Mouse (Mus musculus) hindbrain, postnatal 0 days (tissue): Measurements from ENCODE around the gene 4933402D24Rik. TPM values are rescaled to one million over a fixed set of nuclear protein-coding genes. Genes with fewer than 3 reads are reported as not detected.

Experiments
- ATAC-seq: fragments of 200-750 bp; cut with Nextera tagmentation; 2 replicates; pipeline ENCODE4 v1.8.0; 2017; ENCODE audit warnings: mild to moderate bottlenecking, moderate TSS enrichment, moderate library complexity
- DNase-seq: peaks from one replicate; pipeline ENCODE4 v3.0.0-alpha.2; 2015; ENCODE audit warnings: low spot score
- H3K27ac ChIP-seq: fragments of 300-500 bp; sonication (generic); 2 replicates; pipeline ENCODE4 v1.5.1; 2014; ENCODE audit warnings: mild to moderate bottlenecking
- H3K27me3 ChIP-seq: fragments of 300-500 bp; sonication (generic); 2 replicates; pipeline ENCODE4 v1.6.1; 2014; ENCODE audit warnings: low read length, mixed read lengths; ENCODE audit not compliant: insufficient read depth
- H3K36me3 ChIP-seq: fragments of 300-500 bp; sonication (generic); 2 replicates; pipeline ENCODE4 v1.6.1; 2014; ENCODE audit warnings: low read length, mixed read lengths; ENCODE audit not compliant: insufficient read depth
- H3K4me1 ChIP-seq: fragments of 300-500 bp; sonication (generic); 2 replicates; pipeline ENCODE4 v1.6.1; 2014; ENCODE audit warnings: antibody characterized with exemption, low read length, mixed read lengths; ENCODE audit not compliant: insufficient read depth
- H3K4me2 ChIP-seq: fragments of 300-500 bp; sonication (generic); 2 replicates; pipeline ENCODE4 v1.6.1; 2014; ENCODE audit warnings: low read depth, mild to moderate bottlenecking, low read length, moderate library complexity, mixed read lengths
- H3K4me3 ChIP-seq: fragments of 300-500 bp; sonication (generic); 2 replicates; pipeline ENCODE4 v1.5.1; 2014; ENCODE audit warnings: low read length
- H3K9ac ChIP-seq: fragments of 300-500 bp; sonication (generic); replicated peaks from 2 replicates; pipeline ENCODE4 v1.6.1; 2014; ENCODE audit warnings: mild to moderate bottlenecking, low read length, moderate library complexity, mixed read lengths
- H3K9me3 ChIP-seq: fragments of 300-500 bp; sonication (generic); 2 replicates; pipeline ENCODE4 v1.6.1; 2016; ENCODE audit warnings: low read length, mixed read lengths
- CTCF ChIP-seq: IDR thresholded peaks from 2 replicates; pipeline ENCODE4 v1.5.1; 2016; ENCODE audit warnings: antibody characterized with exemption, control low read depth, low read depth
- WGBS: fragments of 180-500 bp; shearing (Covaris S2); extraction: QIAGEN DNeasy Blood & Tissue Kit; methylation state at CpG from one replicate; pipeline ENCODE4 v1.1.7; 2014; 5-methylcytosine and 5-hydroxymethylcytosine counted together
- polyA plus RNA-seq: library from polyadenylated mRNA; unstranded; fragments of >200 nt; fragmentation: Nextera tagmentation; extraction: Ambion mirVana; gene quantifications from 2 replicates; pipeline ENCODE4 v1.2.1, GENCODE M21; 2015
- total RNA-seq: library from RNA; depleted of rRNA; stranded (reverse); fragments of >200 nt; gene quantifications from 2 replicates; pipeline ENCODE4 v1.2.3, GENCODE M21; 2014; rRNA removed

4933402D24Rik gene
- total RNA-seq (not detected in 2 replicates), polyA plus RNA-seq (0.23 and 0.50 TPM in 2 replicates)

DNA sequence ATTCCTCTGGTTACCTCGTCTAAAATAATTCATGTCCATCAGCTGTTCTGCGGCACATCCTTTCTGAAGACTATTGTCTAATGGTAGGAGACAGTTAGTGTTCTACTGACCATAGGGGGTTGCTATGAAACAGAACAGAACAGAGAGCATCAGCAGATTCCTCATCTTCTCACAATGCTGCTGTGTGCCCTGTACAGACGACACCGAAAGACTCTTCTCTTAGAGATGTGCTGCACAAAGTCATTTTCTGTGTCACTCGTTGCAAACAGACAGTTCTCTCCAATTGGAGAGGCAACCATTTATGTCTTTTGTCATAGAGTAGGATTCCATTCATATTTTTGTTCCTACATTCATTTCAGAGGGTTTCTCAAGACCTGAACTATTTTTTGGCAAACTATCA is at the start of gene 4933402D24Rik:
Gene 4933402D24Rik (minus strand): TSS at position 101 of the 400 bp plus-strand sequence.
- Histone ChIP-seq H3K27ac (no peak within 1 kb of the TSS), H3K4me3 (no peak within 1 kb of the TSS), H3K9ac (no peak within 1 kb of the TSS), H3K27me3 (no peaks in the 10 kb centered on the region), H3K36me3 (no peaks in the 10 kb centered on the region), H3K4me1 (peaks cover 6% of the 10 kb centered on the region; the same call in 1 of the 2 replicates), H3K9me3 (no peaks in the 10 kb centered on the region), H3K4me2 (no peak within 1 kb of the TSS)
- WGBS = 42% methylated on average over 5 of the region's 5 CpGs
- no peak for ATAC-seq
- no peak for DNase-seq
- no peak for TF ChIP-seq CTCF

DNA sequence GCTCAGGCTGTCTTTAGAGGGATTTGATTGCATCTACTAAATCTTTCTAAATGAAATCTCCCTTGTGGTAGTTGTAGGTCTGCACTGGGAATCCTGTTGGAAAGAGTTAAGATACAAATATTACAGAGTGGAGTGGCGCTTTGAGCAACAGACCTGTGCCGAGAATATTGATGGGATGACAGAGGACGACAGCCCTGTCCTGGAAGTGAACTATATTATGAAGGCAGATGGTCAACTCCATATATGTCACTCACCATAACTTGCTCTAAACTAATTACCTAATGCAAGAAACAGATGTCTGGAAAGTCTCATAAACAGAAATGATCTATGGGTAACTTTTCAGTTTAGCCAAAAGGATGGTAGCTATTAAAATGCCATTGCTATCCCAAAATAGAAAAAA is 39.5 kb upstream of the 4933402D24Rik start:
- H3K27ac ChIP-seq = no peak overlapping the region
- no peak for TF ChIP-seq CTCF
- H3K27me3 ChIP-seq = no peaks in the 10 kb centered on the region
- WGBS = 69% methylated on average over 3 of the region's 3 CpGs
- H3K4me2 ChIP-seq = no peak overlapping the region
- H3K4me3 ChIP-seq = no peak overlapping the region
- DNase-seq (no peak), ATAC-seq (no peak)
- no peaks in the 10 kb centered on the region for H3K9me3 ChIP-seq
- no peak overlapping the region for H3K9ac ChIP-seq
- H3K36me3 ChIP-seq = no peaks in the 10 kb centered on the region
- no peaks in the 10 kb centered on the region for H3K4me1 ChIP-seq

DNA sequence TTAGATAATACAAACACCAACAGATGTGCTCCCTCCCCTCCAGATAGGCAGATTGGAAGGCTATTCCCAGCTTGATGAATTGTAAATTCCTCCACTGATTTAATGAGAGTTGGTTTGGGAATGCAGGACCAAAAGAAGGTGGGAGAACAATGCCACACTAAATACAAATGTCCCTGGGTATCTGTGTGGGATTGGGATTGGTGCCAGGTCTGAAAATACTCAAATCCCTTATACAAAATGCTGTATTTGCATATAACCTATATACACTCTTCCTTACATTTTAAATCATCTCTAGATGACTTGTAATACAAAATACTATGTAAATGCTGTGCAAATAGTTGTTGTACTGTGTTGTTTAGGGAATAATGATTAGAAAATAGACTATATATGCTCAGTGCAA is 36.0 kb upstream of the 4933402D24Rik start:
- ATAC-seq (no peak), DNase-seq (no peak)
- H3K36me3 ChIP-seq = no peaks in the 10 kb centered on the region
- no peak for TF ChIP-seq CTCF
- H3K27ac ChIP-seq = no peak overlapping the region
- H3K4me2 ChIP-seq = no peak overlapping the region
- no peaks in the 10 kb centered on the region for H3K4me1 ChIP-seq
- H3K9me3 ChIP-seq = no peaks in the 10 kb centered on the region
- H3K27me3 ChIP-seq = no peaks in the 10 kb centered on the region
- H3K4me3 ChIP-seq = no peak overlapping the region
- H3K9ac ChIP-seq = no peak overlapping the region

DNA sequence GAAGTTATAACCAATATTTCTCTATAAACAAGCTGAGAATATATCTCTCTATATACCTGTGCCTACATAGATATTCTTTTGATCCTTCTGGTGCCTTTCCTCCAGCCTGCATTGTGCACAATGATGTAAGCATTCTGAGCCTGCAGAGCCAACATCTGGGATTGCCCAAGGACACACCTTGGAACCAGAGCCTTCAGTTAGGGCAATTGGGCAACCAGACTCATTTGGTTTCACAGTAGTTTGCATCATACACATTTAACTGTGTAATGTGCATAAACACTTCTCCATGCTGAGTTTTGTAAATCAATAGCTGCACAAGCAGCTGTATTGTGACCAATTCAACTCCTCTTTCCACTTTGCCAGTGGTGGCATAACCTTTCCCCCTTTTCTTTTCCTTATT is 25.3 kb upstream of the 4933402D24Rik start:
- DNase-seq (no peak), ATAC-seq (no peak)
- Histone ChIP-seq H3K27me3 (no peaks in the 10 kb centered on the region), H3K4me1 (no peaks in the 10 kb centered on the region), H3K27ac (no peak overlapping the region), H3K4me2 (no peak overlapping the region), H3K9me3 (no peaks in the 10 kb centered on the region), H3K4me3 (no peak overlapping the region), H3K36me3 (no peaks in the 10 kb centered on the region), H3K9ac (no peak overlapping the region)
- TF ChIP-seq CTCF = no peak

DNA sequence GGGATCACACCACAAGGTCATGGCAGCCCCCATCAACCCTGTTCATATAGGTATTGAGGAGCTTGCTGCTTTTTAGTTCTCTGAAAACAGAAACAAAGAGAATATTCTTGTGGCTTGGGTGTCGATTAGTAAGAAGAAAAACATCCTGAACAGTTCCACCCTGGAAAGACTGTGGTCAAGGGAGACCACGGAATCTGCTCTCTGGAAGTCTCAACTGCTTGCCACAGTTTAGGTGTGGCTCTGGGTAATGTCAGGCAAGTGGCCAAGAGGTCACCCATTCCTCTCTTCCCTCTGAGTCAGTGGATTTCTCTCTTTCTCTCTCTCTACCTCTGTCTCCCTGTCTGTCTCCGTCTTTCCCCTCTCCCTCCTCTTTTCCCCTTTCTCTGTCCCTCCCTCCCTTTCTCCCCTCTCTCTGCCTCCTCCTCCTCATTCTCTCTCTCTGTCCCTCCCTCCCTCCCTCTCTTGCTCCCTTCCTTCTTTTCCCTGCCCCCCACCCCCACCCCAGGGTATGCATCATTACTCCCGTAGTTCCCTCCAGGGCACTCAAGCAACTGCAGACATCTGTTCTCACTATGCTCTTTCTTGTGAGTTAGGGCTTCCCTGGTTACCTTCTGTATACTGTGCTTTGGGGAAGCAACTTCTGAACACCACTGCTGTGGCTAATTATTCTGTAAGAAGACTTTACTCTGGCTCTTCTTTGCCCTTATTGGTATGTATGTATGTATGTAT is 8.0 kb upstream of the 4933402D24Rik start:
- Histone ChIP-seq H3K4me3 (no peak overlapping the region), H3K27ac (no peak overlapping the region), H3K4me2 (no peak overlapping the region), H3K9me3 (0 out of 2 replicates have a peak, but pooled peaks cover 5% of the 10 kb centered on the region), H3K27me3 (no peaks in the 10 kb centered on the region), H3K36me3 (no peaks in the 10 kb centered on the region), H3K9ac (no peak overlapping the region), H3K4me1 (no peaks in the 10 kb centered on the region)
- 61% methylated on average over 4 of the region's 4 CpGs for WGBS
- no peak for DNase-seq
- ATAC-seq = no peak
- TF ChIP-seq CTCF = no peak

DNA sequence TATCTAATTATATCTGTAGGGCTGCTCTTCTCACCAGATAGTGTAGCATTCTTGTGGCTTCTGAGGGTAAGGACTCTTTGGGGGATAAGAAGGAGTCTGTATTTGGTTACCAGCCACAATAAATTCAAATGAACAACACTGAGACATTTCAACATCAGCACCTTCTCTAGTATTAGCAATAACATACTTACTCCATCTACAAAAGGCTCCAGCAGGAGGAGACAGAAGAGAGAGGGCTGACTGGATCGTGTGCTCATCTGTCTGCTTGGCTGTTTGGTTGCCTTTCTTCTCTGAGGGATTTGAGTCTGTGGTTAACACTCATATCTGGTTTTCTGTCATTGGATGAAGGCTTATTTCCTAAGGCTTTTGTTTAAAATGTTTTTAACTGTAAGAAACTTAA is 7.3 kb upstream of the 4933402D24Rik start:
- Histone ChIP-seq H3K27me3 (no peaks in the 10 kb centered on the region), H3K36me3 (no peaks in the 10 kb centered on the region), H3K4me3 (no peak overlapping the region), H3K4me2 (no peak overlapping the region), H3K27ac (no peak overlapping the region), H3K9me3 (0 out of 2 replicates have a peak, but pooled peaks cover 5% of the 10 kb centered on the region), H3K9ac (no peak overlapping the region), H3K4me1 (no peaks in the 10 kb centered on the region)
- TF ChIP-seq CTCF = peak; percentile 8; the same call in 1 of the 2 replicates
- DNase-seq = no peak
- no peak for ATAC-seq
- WGBS = 48% methylated on average over 1 of the region's 1 CpGs

DNA sequence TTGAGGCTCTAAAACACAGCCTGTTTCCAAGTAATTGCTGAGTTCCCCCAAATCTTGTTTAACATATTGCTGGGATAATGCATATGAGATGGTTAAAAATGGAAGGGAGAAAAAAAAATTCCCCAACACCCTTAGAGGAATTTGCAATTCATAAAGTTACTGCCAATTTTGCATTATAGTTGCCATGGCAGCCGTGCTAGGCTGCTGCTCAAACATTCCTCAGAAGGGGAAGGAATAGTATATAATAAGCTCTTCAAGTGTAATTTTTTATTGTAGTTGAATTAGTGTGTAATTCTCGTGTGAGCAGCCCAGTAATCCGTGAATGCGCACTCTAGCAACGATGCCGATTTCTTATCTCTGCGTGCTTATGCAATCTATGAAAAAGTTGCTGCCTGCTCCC is 1.2 kb upstream of the 4933402D24Rik start:
- Histone ChIP-seq H3K4me2 (peak overlapping the region; percentile 18; the same call in 1 of the 2 replicates), H3K9ac (no peak overlapping the region), H3K9me3 (0 out of 2 replicates have a peak, but pooled peaks cover 5% of the 10 kb centered on the region), H3K36me3 (no peaks in the 10 kb centered on the region), H3K27ac (no peak overlapping the region), H3K4me1 (peaks cover 6% of the 10 kb centered on the region; the same call in 1 of the 2 replicates), H3K27me3 (no peaks in the 10 kb centered on the region), H3K4me3 (no peak overlapping the region)
- peak; percentile 54 for DNase-seq
- 38% methylated on average over 7 of the region's 7 CpGs for WGBS
- no peak for ATAC-seq
- TF ChIP-seq CTCF = no peak
